Mouse (Mus musculus): ENCODE measurements at regions not wholly inside any gene's neighbourhood (a gene's known extent, or its start where the extent isn't known, plus 50 kb on each side); places are given as distances from the start of the nearest gene placed in this dataset.

DNA sequence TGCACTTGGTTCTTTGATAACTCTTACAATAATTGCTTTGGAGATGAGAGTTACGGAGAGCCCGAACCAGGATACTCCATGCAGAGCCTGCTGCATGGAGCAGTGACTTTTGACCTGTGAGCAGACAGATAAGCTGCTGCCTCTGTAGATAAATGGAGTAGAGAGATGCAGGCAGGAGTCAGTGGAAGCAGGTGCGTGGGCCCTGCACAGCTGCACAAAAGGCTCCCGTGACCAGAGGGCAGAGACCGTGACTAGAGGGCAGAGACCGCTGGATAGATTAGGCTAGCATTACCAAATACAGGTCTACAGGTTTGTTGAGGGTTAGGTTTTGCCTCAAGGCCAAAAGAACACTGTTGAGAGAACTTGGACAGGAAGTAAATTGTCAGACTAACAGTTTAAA is 76.9 kb upstream of the Plekha5 start:
- TF ChIP-seq CTCF (IDR thresholded peaks at IDR 0.05; ENCODE audit: low read depth, low read length) (no peak), TAL1 (conservative IDR thresholded peaks at IDR 0.05; ENCODE audit: low read depth, low read length) (no peak), GATA2 (IDR thresholded peaks at IDR 0.05; ENCODE audit: borderline replicate concordance, low read depth, low read length) (no peak)

Measured in G1E (cell line).